Mouse (Mus musculus): Measurements from ENCODE around the gene Rbm5.
A peak's percentile ranks its signal among the peaks of the same experiment; 100 is the strongest.

The Rbm5 gene

DNA sequence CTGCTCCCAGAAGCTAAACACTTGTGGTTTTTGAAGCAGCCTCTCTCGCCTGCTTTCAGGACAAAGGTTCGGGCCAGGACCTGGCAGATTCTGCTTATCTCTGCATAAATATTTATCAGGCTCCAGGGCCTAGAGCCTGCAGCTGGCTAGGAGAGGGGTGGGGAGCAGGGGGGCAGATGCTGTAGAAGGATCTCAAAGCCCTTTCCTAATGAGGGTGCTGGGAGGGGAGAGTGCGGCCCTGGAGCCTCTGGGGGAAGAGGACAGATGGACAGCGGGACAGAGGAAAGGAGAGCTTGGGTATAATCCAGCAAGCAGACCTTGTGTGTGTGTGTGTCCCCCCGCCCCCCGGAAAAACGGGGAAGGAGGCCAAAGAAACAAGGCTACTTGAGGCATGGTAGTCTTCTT lies 36.2 kb downstream of the Rbm5 start:
- no peak for DNase-seq (ENCODE audit: inconsistent age in 2 of 2, low spot score in 1 of 2)

DNA sequence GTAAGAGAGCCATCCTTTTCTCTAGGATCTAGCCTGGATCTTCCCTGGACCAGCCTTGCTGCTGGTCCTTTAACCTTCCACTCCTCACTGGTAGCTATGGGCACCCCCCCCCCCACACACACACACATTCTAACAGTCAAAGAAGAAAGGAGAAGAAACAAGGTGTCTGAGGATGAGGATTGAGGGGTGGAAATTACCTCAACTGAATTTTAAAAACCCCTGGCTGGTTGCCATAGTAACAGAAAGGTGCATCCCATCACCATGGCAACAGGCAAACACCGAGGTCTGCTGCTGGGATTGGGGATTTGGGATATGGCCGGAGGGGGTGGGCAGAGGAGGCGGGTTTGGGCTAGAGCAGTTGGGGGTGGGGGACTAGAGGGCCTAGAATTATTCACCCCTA lies 41.1 kb downstream of the Rbm5 start:
- no peak for DNase-seq (ENCODE audit: inconsistent age in 2 of 2, low spot score in 1 of 2)

DNA sequence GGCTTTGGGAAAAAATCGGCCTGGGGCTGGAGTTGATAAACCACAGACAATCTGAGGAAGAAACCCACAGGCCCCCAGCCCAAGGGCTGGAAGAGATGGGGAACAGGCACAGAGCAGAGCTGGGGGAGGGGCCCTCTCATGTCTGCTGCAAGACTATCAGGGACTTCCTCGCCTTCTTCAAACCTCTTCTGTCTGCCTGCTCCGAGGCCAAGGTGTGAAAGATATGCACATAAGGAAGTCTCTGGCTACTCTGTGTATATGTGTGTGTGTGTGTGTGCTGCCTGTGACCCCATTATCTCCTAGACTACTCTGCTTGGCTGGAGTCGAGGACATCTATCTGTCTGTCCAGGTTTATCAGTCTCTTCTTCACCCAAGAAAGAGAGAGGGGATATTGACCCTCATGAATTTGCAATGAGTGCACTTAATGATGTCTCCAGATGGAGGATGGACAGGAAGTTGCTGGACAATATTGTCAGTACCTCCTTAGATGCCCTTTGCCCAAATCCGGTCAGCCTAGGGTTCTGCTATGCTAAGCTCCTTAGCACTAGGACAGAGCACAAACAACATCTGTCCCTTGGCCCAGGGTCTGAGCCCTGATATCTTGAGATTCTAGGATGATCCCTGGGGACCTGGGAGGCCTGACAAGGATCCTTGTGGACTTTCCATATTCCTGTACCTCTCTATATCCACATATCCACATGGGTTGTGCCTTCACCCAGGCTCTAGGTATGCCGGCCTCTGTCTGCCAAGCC lies 41.7 kb downstream of the Rbm5 start:
- DNase-seq (ENCODE audit: inconsistent age in 2 of 2, low spot score in 1 of 2): no peak

DNA sequence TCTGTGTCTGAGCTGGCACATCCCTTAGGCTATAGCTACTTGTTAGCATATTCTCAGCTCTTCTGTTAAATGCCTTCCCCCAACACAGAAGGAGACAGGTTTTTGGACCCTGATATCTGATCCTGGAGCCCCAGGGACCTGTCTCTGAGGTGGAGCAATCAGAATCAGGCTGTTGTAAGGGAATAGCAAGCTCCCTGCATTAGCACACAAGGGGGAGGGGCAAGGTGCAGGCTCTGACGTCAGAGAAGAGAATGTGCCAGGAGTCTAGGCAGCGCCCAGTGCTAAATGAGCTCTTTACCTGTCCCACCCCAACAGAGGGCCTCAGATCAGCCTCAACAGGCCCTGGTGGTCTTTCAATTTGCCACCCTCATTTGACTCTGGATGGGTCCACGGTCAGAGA lies 43.8 kb downstream of the Rbm5 start:
- no peak for DNase-seq (ENCODE audit: inconsistent age in 2 of 2, low spot score in 1 of 2)

DNA sequence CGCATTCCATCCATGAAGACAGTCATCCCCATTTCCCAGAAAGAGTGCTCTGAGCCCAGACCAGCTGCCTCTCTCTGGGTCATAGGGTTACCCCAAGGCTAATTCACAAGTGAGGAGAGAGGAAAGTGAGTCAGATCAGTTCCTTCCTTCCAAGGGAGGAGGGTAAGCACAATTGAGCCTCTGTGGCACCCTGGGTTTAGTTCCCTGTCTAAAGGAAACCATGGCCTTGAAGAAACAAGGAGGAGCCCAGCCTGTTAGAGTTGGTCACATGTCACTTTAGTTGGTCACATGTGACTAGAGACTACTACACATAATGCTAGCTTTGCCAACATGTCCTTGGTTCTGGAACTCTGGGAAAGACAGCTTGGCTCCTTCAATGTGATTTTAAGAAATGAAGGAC lies 46.0 kb downstream of the Rbm5 start:
- DNase-seq (ENCODE audit: inconsistent age in 2 of 2, low spot score in 1 of 2): peak; percentile 26 to 81

DNA sequence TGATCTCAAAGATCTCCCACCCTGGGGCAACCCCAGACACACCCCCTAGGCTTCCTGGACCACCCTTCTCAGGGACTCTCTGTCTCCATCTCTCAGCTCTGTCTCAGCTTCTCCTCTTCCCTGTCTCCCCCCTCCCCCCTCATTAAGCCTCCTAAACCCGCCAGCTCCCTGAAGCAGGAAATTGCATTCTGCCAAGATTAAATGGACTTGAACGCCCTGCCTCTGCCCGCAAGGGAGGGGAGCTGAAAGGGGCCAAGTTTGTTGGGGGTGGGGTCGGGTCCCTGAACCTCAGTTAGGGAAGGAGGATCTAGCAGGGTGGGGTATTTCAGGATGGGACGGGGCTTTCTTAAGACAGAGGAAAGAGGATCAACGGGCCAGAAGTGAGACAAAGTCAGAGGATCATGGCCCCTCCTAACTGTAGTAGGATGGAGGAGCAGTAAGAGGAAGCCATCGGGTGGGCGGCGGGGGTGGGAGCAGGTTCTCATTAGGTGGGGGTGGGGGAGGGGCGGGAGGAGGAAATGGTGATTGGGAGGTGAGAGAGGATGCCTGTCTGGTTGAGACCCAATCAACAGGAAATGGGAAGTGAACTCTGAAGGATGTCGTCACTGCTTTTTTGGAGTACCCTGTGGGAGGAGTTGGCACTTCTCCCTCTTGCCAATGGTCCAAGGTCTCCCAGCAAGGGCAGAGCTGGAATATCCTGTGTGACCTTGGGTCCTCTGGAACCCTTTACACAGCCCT lies 46.8 kb downstream of the Rbm5 start:
- DNase-seq (ENCODE audit: inconsistent age in 2 of 2, low spot score in 1 of 2): peak; percentile 79 to 91

DNA sequence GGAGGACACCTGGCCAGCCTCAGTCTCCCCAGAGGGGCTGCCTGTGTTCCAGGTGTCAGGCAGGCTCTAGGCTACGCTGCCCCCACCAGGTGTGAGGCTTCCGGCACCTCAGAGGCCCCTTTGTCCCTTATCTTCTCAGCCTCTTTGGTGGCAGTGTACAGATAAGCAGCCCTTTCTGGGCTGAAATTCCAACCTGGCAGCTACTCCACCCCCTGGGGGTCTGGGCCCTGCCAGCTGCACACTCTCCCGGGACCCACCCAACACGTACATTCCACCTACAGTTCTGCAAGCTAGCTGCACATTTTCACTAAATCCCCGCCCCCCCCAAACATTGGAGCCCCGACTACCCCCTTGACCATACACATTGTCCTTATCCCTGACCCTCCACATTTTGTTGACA lies 47.5 kb downstream of the Rbm5 start:
- no peak for DNase-seq (ENCODE audit: inconsistent age in 2 of 2, low spot score in 1 of 2)

DNA sequence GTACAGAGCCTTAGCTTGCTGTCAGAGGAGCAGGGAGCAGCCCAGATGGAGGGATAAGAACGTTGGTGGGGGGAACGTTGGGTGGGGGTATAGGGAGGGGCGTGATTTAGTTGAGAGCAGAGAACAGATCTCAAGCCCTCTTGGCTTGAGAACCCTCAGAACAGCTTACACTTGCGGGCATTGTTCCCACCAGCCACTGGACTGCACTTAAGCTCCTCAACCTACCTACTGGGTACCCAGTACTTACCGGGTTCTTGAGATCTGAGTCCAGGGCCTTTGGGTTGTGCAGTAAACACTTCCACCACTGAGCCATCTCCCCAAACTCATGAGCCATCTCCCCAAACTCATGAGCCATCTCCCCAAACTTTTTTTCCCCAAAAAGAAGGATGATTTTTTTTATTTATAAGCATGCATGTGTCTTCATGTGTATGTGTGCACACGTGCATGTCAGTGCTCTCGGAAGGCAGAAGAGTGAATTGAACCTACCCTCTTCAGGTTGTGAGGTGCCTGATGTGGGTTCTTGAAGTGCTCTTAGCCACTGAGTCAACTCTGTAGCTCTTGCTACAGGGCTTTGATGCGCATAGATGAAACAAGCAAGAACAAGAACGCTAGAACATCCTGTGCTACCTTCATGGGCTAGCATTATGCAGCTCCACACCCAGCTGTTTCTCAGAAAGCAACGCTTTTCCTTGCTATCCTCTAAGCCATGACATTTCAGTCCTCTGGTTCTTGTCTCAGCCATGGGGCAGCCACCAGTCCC lies 51.8 kb downstream of the Rbm5 start:
- no peak for DNase-seq (ENCODE audit: inconsistent age in 2 of 2, low spot score in 1 of 2)

DNA sequence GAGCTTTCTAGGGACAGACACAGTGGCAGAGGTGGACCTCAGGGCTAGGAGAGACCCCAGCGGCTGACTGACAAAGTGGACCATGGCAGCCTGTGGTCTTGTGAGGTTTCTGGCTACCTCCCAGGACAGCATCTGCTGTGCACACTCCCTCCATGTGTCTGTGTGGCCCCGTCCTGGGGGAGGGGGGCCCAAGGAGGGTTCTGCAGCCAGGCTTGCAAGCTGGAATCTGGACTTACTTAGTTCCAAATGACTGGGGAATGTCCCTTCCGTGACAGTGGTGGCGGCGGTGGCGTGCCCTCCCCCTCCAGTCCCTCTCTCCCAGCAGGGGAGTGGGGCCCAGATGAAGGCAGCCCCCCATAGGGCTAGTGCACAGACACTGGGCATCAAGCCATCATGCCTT lies 53.8 kb downstream of the Rbm5 start:
- no peak for DNase-seq (ENCODE audit: inconsistent age in 2 of 2, low spot score in 1 of 2)

DNA sequence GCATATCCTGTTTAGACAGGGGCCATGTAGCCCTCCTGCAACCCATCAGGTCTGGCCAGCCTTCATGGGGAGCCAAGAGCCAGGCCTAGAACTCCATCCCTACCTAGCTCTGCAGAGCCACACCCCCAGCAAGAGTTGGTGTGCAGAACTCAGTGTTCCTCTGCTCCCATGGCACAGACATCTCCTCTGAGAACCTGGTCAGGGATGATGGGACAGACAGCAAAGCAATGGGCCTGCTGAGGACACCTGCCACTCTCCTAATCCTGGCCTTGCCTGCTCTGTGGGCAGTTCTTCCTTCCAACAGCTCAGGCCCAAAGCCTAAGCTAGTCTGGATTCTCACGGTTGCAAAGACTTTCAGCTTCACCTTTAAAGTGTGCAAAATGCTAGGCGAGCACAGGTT lies 55.2 kb downstream of the Rbm5 start:
- no peak for DNase-seq (ENCODE audit: inconsistent age in 2 of 2, low spot score in 1 of 2)

DNA sequence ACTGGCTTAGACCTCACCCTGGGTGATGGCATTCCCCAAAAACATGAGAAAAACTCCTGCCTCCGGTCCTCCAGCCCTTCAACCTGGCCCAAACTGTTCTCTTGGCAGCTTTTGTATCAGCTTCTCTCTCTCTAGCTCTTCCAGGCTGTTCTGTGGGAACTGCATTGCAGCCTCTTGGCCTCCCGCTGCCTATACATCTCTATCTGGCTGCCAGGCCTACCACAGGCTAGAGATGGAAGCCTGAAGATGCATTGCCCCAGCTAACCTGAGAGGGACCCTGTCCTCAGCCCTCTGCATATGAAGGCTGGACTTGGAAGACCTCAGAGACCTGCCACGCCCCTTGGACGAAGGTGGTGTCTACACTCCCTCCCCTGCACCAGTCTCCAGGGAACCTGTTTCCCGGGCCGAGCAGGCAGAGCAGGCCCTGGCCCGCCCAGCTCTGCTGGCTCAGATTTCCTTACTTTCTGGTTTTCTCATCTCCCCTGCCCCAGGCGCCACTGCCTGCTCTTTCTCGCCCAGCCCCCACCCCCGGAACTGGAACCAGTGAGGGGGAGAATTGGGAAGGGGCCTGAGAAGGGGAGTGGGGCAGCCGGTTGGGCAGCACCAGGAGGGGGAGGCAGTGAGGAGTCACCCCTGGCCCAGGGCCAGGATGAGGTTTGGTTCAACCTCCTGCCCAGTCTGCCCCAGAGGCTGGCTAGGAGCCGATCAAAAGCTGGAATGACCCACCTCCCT lies 56.4 kb downstream of the Rbm5 start:
- DNase-seq (ENCODE audit: inconsistent age in 2 of 2, low spot score in 1 of 2): peak in 1 of 2 experiments; percentile 67

DNA sequence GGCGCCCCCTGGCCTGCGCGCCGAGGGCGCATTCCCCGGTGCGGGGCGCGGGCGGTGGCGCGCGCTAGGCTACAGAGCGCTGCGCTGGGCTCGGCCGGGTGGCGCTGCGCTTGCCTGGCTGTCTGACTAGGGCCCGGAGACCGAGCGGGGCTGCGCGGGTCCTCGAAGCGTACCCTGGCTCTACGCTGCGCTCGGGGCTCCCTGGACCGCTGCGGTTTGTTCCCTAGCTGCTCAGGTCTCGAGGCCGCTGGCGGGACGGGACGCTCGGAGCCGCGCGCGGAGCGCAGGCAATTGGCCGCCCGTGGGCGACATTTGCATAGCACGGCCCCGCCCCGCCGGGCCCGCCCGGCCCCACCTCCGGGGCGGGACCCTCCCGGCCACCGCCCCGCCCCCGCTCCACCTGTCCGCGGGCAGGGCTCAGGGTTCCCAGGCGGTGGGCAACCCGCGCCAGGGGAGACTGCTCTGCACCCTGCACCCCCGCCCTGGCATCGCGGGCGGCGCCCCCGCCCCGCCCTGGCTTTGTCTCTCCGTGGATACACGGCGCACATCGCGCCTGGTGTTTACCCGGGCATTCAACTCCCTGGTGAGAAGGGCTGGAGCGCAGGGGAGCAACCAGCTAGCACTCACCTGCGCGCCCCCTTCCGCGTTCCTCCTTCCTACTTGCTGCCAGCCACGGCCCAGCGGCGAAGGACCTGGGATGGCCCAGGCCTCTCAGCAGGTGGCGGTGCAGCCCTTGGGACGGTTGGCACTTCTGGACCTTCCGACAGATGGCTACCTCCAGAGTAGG lies 60.9 kb downstream of the Rbm5 start, which contains the start of gene Sema3f:
TSS of gene Sema3f (minus strand) at position 779 of the 787 bp plus-strand sequence.
- peak; percentile 89 to 94 for DNase-seq (ENCODE audit: inconsistent age in 2 of 2, low spot score in 1 of 2)

DNA sequence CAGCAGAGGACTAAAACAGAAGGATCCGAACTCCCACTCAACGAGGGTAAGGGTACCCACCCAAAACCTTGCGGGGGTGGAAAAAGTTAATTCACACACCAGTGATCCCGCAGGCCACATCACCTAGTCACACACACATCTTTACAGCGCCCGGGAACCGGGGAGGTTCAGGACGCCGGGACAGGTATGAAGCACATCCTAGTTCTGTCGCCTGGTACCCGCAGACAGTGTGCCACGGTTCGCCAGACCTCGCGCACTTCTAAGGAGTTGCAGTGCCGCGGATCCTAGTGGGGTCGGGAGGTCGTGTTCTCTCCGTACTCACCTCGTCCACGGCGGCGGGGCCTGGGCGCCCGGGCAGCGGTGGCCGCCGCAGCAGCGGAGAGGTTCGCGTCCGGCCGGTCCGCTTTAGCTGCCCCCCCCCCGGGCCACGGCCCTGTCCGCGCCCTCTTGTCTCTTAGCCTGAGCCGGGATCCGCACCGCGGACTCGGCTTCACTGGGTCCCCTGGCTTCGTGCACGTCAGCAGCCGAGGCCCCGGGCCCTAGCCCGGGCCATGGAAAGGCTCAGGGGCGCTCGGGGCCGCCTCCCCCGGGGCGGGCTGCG lies 61.6 kb downstream of the Rbm5 start:
- DNase-seq (ENCODE audit: inconsistent age in 2 of 2, low spot score in 1 of 2): peak; percentile 38 to 65

DNA sequence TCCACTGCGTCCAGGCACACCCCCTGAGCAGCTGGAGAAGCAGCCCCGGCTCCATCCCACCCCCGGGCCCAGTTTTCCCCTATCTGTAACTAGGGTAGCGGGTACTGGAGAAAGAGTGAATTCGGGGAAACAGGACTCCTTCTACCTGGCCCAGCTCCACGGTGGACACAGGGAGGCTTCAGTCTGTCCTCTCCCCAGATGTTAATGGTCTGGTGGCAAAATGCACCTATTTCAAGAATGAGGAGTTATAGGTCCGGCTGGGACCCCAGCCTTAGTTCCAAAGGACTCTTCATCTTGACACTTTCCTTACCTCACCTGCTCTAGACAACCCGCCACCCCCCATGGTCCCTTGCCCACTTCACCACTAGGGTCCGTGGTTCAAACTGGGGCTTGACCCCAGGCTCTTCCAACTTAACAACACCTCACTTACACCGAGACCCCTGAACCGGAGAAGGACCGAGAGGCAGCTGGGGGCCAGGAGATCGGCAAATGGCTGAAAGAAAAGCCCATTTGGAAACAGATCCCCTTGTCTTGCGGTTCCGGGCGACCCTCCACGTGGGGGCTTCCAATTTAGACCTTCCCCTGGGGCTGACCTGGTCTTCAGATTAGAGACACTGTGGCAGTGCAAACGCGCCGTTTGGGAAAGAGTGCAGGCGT lies 62.2 kb downstream of the Rbm5 start:
- DNase-seq (ENCODE audit: inconsistent age in 2 of 2, low spot score in 1 of 2): no peak

DNA sequence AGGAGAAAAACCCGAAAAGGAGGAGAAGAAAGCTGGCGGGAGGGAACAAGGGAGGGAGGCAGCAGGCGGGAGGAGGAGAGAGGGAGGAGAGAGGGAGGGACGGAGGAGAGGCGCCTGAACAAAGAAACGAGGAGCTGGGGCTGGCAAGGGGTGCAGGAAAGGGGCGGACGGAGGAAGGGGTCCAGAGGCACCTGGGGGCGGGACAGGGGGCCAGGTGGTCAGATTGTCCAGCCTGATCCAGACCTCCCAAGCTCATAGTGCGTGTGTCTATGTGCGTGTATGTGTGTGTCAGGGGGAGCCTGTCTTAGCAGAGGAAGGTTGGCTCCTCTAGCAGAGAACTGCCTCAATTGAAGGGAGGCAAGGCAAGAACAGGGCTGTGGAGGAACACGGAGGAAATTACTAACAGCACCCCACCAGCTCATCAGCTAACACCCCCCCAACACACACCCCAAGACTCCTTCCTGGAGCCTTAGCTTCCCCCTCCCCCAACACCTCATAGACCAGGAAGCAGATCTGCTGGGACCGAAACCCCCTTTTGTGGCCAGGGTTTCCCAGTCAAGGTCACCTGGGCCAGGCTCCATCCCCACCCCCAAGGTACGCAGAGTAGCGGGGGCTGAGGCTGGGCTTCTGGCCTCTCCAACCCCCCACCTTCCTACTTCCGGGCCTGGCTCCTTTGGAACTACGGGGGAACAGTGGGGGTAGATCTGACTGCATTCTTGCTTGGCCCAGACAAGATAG lies 62.9 kb downstream of the Rbm5 start:
- peak in 1 of 2 experiments; percentile 48 for DNase-seq (ENCODE audit: inconsistent age in 2 of 2, low spot score in 1 of 2)

DNA sequence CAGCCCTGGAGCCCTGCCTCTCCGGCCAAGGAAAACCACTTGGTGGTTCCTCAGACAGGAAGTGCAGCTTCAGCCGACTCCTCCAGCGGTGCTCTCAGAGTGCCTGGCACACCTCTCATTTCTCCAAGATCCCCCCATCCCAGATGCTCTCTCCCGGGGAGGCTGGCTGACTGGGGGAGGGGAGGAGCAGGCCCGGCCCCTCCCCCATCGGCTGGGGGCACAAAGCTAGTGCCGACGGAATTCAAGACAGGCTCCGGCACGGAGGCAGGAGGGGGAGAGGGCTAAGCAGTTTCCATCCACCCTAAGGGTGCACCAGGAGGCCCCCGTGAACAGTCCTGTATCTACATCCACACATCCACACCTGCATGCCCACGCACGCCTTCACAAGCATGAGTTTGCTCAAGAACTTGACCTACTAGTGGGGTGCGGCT lies 64.0 kb downstream of the Rbm5 start:
- no peak for DNase-seq (ENCODE audit: inconsistent age in 2 of 2, low spot score in 1 of 2)

DNA sequence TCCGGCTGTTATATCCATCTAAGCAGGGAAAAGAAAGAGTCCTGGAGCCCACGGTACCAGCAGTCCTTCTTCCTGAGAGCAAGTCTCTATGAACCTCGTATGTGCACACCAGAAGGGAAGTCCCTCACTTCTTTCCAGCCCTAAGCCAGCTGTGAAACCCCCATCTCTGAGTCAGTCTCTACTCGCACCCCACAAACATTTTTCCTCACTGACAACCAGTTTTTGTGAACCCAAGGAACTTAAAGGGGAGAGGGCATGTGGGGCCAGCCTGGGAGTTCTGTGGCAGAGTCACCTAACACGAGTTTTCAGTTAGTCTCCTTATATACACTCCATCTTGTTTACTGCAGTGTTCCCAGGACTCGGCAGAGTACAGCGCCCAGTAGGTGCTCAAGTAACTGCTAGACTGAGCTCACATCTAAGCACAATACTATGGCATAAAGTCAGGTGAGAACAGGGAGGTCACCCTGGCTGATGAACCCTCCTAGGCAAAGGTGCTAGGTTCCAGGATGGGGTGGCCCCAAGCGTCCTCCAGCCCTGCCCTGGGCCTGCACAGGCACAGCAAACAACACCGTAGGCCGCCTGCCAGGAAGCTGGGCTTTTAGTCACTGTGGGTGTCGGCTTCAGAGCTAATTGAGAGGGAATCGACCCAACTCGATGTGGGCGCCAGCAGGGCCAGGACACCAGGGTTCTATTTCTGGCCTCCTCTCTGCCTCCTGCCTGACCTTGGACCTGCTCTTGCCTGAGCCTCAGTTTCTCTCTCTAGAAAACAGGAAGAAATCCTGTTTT lies 67.3 kb downstream of the Rbm5 start:
- no peak for DNase-seq (ENCODE audit: inconsistent age in 2 of 2, low spot score in 1 of 2)
